Mouse (Mus musculus) ovary, adult 2 months (tissue): ENCODE measurements around the gene Adprhl1. TPM values are rescaled to one million over a fixed set of nuclear protein-coding genes. Genes with fewer than 3 reads are reported as not detected.

Experiments
- polyA plus RNA-seq: library from polyadenylated mRNA; depleted of rRNA; stranded (reverse); fragments of >200 nt; gene quantifications from 2 replicates; pipeline ENCODE4 v1.2.3, GENCODE M21; 2012; rRNA removed

Gene Adprhl1
- 0.06 and 0.08 TPM in 2 replicates for polyA plus RNA-seq

DNA sequence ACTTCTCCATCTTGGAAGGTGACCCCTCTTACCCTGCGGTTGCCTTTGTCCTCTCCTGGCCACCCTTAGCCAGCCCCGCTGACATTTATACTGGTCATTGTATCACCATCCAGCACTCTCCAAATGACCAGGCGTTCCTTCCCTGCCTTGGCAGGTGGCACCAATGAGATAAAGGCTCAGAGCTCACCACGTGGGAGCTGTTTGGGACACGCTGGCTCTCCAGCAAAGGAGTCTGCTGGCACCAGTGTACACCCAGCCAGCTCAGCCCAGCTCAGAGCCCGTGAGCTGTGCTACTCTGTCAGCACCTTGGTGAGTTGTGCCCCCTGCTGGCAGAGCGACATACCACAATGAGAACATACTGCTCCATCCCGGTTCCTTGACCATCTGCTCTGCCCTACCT lies at the start of gene Adprhl1:
Gene Adprhl1 (minus strand): TSS at position 144 of the 400 bp plus-strand sequence.

DNA sequence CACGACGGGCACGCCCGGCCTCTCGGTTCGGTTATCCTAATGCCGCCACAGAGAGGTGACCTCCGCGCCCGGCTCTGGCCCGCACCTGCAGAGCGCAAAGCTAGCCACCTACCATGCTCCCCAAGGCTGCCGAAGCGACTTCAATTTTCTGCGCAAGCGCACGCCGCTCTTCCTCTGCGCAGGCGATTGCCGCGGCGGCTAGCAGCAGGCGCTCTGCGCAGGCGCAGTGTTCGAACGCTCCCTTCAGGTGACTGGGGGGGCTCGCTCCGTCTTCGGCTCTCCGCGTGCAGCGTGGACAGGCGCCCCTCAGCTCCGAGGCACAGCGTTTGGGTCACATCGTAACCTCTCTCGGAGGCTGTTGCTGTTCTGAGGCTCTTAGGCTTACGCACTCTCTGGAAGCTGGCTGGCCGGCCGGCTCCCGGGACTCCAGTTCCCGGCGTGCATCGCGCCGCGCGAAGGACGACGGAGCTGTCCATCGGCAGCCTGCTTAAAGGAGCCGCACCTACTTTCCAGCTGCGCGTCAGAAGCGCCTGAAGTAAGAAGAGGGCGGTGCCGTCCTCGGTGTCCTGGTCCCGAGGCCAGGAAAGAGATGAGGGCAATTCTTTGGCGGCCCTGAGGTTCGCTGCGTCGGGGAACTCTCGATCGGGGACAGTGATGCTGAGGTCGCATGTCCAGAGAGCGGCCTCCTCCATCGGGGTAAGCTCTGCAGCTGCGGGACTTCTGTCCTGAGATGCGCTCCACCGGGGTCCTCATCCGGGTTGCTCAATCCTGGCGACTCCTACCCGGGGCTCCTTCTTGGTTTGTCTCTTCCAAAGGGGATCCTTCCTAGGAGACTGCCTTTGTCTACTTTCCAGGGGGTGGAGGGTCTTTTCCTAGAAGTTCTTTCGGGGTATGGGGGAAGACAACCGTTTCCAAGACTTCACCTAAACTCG lies 34.0 kb upstream of the Adprhl1 start, which contains the start of the genes Dcun1d2 and Tmco3:
Gene Dcun1d2 (minus strand): TSS at position 440 of the 932 bp plus-strand sequence.
Gene Tmco3 (plus strand): TSS at position 499 of the 932 bp plus-strand sequence.

DNA sequence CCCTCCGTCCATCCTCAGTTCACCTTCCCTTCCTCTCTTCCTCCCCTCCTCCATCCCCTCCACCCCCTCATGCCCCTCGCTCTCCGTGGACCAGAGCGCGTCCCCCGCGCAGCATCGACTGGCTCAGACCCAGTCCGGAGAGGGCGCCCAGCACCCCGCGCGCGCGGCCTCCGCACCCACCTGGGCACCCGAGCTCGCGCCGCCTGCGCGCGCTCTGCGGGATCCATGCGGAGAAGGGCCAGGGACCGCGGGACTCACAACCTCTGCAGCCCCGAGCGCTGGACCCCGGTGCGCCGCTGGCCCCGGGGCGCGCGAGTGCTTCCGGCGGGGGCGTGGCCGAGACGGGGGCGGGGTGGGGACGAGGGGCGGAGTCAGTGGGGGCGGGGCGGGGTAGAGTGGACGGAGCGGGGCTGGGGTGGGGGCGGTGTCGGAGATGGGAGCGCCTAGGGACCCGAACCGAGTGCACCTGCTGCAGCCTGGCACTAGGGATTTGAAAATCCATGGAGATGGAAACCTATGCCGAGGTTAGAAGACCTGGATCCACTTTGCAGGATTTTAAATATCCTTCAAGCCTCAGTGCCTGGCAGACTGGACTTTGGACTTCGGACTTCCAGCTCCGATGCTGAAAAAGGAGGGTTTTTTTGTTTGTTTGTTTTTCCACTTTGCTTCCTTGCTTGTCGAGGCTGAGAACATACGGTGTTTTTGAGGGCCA lies 53.5 kb downstream of the Adprhl1 start, which contains the start of gene Grtp1:
Gene Grtp1 (minus strand): TSS at position 320 of the 712 bp plus-strand sequence.

Other genes with a start within 250 kb of the Adprhl1 start
- 0.64 and 0.67 TPM in 2 replicates for gene F7, start 228.1 kb downstream of the Adprhl1 start, polyA plus RNA-seq
- 0.76 and 1.3 TPM in 2 replicates for gene F10, start 216.9 kb downstream of the Adprhl1 start, polyA plus RNA-seq
- 0.47 and 1.4 TPM in 2 replicates for gene Proz, start 193.2 kb downstream of the Adprhl1 start, polyA plus RNA-seq
- gene Pcid2, start 148.7 kb downstream of the Adprhl1 start, polyA plus RNA-seq, result 34.8 and 35.7 TPM in 2 replicates
- 68.0 and 75.3 TPM in 2 replicates for gene Cul4a, start 148.5 kb downstream of the Adprhl1 start, polyA plus RNA-seq
- gene Lamp1, start 95.0 kb downstream of the Adprhl1 start, polyA plus RNA-seq, result 665 and 756 TPM in 2 replicates
- 11.2 and 15.4 TPM in 2 replicates for gene Grtp1, start 53.5 kb downstream of the Adprhl1 start, polyA plus RNA-seq
- gene Dcun1d2, start 34.0 kb upstream of the Adprhl1 start, polyA plus RNA-seq, result 27.7 and 31.3 TPM in 2 replicates
- gene Tmco3, start 34.0 kb upstream of the Adprhl1 start, polyA plus RNA-seq, result 46.9 and 49.3 TPM in 2 replicates
- 44.8 and 56.2 TPM in 2 replicates for gene Tfdp1, start 84.6 kb upstream of the Adprhl1 start, polyA plus RNA-seq
- gene Atp4b, start 142.7 kb upstream of the Adprhl1 start, polyA plus RNA-seq, result 1.4 and 1.9 TPM in 2 replicates
- 0.06 TPM in 1 of 2 replicates, not detected in the other for gene Grk1, start 150.9 kb upstream of the Adprhl1 start, polyA plus RNA-seq
- gene Tmem255b, start 181.0 kb upstream of the Adprhl1 start, polyA plus RNA-seq, result 21.5 and 24.1 TPM in 2 replicates
- 1,061 and 1,187 TPM in 2 replicates for gene Gas6, start 240.3 kb upstream of the Adprhl1 start, polyA plus RNA-seq